Mouse (Mus musculus): ENCODE measurements at regions not wholly inside any gene's neighbourhood (a gene's known extent, or its start where the extent isn't known, plus 50 kb on each side); places are given as distances from the start of the nearest gene placed in this dataset.

GRCm38 (mm10) chr15:61660581-61660980 is 737.8 kb upstream of the A1bg start:
- TF ChIP-seq POLR2A (IDR thresholded peaks at IDR 0.05; ENCODE audit: control insufficient read depth, extremely low read depth, insufficient read depth, low read length, poor library complexity) = no peak
- TF ChIP-seq CTCF (IDR thresholded peaks at IDR 0.05; ENCODE audit: borderline replicate concordance, control insufficient read depth, extremely low read depth, insufficient read depth, low read length, poor library complexity) = no peak
